Mouse (Mus musculus): ENCODE results near the gene Gdi2. TPM values are rescaled to one million over a fixed set of nuclear protein-coding genes. Genes with fewer than 3 reads are reported as not detected.

The Gdi2 gene
- polyA plus RNA-seq, 2 experiments from 2014 or later: 666 to 730 TPM

GRCm38 (mm10) chr13:3547856-3548255 lies 10.0 kb downstream of the Gdi2 start:
- no peak for ATAC-seq

GRCm38 (mm10) chr13:3563130-3563529 lies 25.3 kb downstream of the Gdi2 start:
- peak; percentile 38 for ATAC-seq

GRCm38 (mm10) chr13:3563953-3564352 lies 26.1 kb downstream of the Gdi2 start:
- no peak for ATAC-seq

DNA sequence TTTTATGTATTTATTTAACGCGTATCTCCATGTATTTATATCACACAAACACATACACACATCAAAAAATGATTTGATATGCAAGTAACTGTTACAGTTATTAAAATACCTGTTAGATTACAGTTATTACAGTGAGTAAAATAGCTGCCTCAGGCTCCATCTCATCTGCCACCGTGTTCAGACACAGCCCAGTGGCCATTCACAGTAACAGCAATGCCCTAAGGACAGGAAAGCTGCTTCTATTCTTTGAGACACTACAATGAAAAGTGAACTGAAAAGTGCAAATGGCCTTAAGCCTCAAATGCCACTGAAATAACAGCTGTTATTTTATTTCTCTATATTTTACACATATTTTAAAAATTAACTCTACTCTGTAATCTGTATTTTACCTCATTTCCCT lies 52.9 kb downstream of the Gdi2 start:
- peak; percentile 47 for ATAC-seq

- ATAC-seq: no peak
Observed at GRCm38 (mm10) chr13:3594311-3594710, 56.4 kb downstream of the Gdi2 start.

GRCm38 (mm10) chr13:3596232-3596631 lies 58.4 kb downstream of the Gdi2 start:
- no peak for ATAC-seq

GRCm38 (mm10) chr13:3609780-3610117 lies 71.9 kb downstream of the Gdi2 start:
- ATAC-seq: no peak

DNA sequence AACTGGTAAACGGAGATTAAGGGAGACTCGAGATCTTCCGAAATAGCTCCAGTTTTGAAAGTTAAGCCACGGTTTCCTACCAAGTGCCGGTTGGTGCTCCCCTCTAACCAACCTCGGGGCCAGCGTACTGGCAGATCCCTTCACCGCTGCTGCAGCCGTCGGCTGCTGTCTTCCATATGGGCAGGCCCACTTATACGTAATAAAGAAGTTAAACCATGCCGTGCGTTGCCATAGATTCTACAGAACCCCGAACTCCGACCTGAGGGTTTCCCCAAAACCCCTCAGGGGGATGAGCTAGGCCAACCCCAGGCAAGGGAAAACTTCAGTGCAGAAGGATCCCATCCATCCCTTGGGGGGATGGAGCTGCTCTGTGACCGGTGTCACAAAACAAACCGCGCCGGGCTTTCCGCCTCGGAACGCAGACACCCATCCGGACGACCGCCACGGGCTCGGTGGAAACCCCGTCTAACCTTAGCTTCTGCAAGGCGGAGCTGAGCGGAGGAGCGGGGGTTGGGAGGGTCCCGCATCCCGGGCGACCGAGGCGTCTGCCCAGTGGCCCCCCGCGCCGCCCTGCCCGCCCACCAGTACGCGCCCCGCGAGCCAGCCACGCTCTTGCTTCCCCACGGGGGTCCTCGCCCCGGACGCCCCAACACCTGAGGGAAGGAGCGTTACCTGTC lies 72.4 kb downstream of the Gdi2 start:
- peak; percentile 22 for ATAC-seq

DNA sequence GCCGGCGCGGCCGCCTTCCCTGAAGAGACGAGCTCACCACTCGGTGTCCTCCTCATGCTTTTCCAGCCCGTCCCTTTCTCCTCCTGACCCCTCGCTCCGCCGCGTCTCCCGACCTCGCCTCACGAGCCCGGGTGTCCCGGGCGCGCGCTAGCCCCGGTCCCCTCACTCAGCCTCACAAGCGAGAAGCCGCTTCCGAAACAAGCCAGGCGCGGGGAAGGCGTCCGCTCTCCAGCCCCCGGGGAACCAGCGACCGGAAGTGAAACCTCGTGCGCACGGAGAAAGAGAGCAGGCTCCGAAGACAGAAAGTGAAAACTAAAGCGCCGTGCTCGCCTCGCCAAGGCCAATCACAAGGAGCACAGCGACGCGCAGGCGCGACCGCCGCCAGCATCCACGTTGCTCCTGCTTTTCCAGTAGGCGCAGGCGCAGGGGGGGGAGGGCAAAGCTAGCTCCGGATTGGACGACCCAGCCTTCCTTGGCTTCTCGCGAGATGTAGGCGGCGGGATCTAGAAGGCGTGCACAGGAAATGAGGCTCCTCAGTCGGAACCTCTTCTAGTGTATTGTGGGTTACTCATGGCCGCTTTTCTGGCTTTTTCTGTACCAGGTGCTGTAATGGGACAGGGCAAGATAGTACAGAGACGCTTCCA lies 73.1 kb downstream of the Gdi2 start, which contains the start of gene Fam208b:
Gene Fam208b, minus strand, starts transcription at position 314 of the 644 bp plus-strand sequence.
- peak; percentile 90 for ATAC-seq

Other genes with a start within 250 kb of the Gdi2 start
- 10 to 100 TPM; 32.0 to 33.3 TPM for gene Fam208b, start 73.0 kb downstream of the Gdi2 start, polyA plus RNA-seq (2017; shearing (Covaris generic))
- gene Asb13, start 96.0 kb downstream of the Gdi2 start, polyA plus RNA-seq (2017; shearing (Covaris generic)): 10 to 100 TPM; 24.9 to 35.4 TPM

Measured in CD4-positive, CD25-positive, alpha-beta regulatory T cell, adult 4 months (primary cell).